Mouse (Mus musculus): Measurements from ENCODE around the gene Gatad2b.
"Not testable (repeated sequence)": the region's sequence is repeated elsewhere in the genome, so short reads cannot be mapped to it uniquely, and the experiment has no call there.

Gene Gatad2b

DNA sequence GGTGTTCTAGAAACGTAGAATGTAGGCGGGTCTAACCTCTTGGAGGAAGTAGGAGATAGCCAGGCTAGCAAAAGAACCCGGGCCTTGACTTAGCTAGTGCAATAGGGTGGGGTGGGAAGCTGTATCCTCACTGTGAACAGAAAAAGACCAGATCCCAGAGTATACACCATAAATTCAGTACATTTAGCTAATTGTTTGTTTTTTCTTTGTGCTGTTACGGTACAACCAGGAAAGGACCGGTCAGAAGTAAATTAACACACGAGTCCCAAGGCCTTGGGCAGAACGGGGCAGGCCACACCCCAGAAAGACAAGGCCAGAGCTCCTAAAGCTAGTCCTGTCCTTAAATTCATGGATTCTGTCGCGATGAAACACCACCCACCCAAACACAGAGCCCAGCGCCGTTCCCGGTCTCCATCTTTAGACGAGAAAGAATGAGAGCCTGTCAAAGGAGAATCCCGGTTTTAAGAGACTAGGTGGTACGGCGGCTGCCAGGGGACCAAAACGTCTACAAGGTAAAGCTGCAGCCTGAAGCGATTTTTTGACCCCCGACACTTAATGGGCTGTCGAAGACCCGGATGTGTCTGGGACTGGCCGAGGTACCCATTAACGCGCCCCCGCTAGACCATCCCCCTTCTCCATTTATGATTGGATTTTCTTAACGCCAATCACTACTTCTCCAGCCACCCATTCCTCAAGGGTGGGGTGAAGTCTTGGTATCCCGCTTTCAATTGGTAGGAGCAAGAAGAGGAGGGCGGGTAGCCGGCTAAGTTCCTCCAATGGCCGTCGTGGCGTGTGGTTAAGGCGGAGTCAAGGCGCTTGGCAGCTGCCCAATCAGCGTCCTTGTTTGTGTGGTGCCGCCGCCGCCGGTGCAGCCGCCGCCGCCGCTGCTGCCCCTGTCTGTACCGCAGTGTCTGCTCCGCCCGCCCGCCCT lies at the start of gene Gatad2b:
Gene Gatad2b (plus strand): TSS at position 834 of the 931 bp plus-strand sequence.
- peak; percentile 100 for DNase-seq (ENCODE audit: low read depth, low spot score)

DNA sequence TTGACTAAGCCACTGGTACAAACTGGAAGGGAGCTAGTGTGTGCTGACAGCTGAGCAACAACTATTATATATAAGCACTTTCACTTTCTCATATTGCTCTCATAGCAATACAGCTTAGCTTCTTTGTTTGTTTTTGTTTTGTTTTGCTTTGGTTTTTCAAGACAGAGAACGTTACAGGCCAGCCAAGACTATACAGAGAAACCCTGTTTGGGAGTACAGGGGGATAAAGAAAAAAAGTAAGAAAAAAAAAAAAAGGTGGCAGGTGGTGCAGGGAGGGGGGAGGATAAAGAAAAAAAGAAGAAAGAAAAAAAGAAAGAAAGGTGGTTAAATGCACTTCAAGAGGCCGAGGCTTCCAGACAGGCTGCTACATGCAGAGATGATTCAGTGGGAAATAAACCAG lies 47.6 kb upstream of the Gatad2b start:
- no peak for DNase-seq (ENCODE audit: low read depth, low spot score)

DNA sequence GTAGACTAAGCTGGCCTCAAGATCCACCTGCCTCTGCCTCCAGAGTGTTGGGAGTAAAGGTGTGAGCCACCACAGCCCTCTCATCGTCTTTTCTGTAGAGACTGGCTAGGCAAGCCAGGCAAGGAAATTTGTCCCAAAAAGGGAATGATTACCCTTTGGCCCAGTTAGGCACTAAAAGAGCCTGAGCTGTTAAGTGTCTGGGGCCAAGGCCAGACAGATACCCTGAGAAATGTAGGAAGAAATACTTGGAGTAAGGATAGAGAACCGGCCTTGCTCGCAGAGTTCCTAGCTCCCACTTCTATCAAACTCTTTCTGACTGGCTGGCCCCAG lies 45.4 kb upstream of the Gatad2b start:
- DNase-seq (ENCODE audit: low read depth, low spot score) = no peak

DNA sequence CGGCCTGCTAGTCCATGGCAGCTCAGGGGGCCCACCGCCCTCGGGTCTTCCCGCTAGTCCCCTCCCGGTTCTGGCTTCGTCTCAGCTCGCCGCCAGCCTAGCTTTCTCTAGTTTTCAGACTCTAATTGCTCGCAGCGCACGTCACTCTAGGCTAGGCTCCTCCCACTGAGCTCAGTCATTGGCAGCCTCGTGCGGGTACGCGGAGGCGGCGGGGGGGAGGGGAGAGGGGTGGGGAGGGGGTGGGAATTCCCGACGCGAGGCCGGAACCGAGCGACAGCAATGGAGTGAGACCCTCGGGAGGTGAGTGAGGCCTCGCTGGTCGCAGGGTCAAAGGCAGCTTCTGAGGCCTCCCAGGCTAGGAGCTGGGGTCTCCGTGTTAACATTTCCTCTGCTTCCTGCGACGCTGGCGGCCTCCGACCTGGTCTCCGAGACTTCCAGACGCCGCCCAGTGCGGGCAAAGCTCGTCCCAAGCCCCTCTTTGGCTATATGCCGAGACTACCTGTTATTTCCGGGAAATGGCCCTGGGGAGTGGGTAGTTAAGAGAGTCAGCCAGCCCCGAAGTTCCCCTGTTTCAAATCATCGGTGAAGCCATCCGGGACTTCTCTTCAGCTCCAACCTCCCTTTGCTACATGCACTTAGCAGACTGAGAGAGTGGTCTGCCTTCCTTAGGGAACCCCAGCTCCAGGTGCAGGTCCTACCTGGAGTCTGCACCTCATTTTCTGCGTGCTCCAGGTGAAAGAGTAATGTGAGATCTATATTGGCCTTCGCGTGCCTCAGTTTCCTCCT lies 44.8 kb upstream of the Gatad2b start, which contains the start of gene Slc39a1:
Gene Slc39a1 (plus strand): TSS at position 213 of the 786 bp plus-strand sequence.
- DNase-seq (ENCODE audit: low read depth, low spot score) = peak; percentile 98

DNA sequence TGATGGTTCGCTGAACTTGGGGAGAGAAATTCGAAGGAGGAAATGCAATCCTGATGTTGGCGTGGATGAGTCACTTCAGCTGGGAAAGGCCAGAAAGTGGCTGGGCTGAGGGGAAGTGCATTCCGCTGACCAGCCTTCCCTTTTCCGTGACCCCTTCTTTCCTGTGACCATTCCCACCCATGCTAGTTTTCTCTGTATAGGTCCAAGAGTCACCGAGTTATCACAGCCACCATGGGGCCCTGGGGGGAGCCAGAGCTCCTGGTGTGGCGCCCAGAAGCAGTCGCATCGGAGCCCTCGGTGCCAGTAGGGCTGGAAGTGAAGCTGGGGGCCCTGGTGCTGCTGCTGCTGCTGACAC lies 44.3 kb upstream of the Gatad2b start:
- peak; percentile 47 for DNase-seq (ENCODE audit: low read depth, low spot score)

DNA sequence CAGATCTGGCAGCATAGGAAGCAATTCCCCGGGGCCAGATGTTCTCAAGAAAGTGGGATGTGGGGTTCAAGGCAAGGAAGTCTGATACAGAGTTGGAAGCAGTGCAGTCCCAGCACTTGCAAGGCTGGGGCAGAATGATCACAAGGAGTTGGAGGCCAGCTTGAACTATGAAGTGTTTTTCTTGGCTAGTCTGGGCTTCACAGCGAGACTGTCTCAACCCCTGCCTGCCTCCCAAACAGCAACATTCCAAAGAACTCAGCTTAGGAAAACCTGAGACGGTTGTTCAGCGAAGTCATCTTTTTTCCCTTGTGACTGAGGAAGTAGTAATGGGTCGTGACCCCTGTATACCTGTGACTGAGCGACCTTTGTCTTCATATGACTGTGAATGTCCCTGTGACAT lies 42.2 kb upstream of the Gatad2b start:
- peak; percentile 12 for DNase-seq (ENCODE audit: low read depth, low spot score)

DNA sequence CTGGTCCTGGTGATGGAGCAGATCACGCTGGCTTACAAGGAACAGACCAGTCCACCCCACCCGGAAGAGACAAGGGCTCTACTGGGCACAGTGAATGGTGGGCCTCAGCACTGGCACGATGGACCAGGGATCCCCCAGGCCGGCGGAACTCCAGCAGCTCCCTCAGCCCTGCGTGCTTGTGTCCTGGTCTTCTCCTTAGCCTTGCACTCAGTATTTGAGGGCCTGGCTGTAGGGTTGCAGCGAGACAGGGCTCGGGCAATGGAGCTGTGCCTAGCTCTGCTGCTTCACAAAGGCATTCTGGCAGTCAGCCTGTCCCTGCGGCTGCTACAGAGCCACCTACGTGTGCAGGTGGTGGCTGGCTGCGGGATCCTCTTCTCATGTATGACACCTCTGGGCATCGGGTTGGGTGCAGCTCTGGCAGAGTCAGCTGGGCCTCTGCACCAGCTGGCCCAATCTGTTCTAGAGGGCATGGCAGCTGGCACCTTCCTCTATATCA lies 41.2 kb upstream of the Gatad2b start:
- DNase-seq (ENCODE audit: low read depth, low spot score) = peak; percentile 44

DNA sequence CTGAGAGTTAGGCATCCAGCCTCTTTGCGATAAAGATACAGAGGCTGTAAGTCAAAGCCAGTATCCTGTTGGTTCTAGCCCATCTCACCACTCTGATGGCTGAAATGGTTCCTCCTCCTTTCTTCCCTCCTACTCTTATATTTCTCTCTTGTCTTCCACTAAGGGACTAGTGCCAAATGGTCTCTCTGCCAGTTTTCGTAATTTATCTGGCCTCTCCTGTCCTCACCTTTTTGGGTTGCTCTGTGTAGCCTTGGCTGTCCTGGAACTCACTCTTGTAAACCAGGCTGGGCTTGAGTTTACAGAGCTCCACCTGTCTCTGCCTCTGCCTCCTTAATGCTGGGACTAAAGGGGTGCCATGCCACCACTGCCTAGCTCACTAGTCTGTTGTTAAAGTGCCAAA lies 40.3 kb upstream of the Gatad2b start:
- DNase-seq (ENCODE audit: low read depth, low spot score) = peak; percentile 18

DNA sequence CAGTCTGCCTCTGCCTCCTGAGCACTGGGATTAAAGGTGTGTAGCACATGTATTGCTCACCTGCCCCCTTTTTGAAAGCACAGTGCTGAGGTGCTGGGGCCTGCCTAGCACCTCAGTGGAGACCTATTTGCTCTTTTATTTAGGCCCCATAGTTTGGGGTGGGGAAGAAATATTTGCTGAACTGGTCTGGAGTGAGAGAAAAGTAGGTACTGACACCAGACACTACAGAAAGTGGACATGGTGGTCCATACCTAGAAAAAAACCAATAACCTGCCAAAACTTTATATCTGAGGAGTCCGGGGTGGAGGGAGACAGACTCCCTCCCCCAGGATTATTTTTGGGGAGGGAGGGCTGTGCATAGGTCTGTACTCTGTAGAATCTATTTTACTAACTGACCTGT lies 39.8 kb upstream of the Gatad2b start:
- not testable (repeated sequence) for DNase-seq (ENCODE audit: low read depth, low spot score)

DNA sequence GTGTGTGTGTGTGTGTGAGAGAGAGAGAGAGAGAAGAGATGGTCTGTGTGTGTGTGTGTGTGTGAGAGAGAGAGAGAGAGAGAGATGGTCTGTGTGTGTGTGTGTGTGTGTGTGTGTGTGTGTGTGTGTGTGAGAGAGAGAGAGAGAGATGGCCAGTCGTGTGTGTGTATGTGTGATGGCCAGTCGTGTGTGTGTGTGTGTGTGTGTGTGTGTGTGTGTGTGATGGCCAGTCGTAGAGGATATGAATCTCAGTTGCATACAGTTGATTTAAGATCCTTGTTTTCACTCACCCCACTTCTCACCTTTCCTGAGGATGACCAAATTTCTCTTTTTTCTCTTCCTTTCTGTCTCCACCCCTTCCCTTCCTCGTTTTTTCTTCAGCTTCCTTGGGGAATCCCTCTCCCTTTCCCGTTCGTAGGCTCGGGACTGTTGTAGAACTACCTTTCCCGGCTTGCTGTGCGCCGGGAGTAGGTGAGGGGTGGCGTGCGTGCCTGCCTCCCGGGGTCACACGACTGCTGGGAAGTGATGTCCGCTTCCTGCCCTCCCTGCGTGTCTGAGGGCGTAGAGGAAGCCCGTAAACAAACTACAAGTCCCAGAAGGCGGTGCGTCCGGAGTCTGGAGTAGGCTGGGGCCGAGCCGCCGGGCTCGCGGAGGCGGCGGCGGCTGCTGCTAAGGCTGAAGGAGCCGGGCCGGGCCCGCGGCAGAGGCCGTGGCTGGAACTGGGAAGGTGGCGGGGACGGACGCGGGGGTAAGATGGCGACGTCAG lies 39.1 kb upstream of the Gatad2b start, which contains the start of gene Crtc2:
Gene Crtc2 (plus strand): TSS at position 511 of the 766 bp plus-strand sequence.
- peak; percentile 100 for DNase-seq (ENCODE audit: low read depth, low spot score)

DNA sequence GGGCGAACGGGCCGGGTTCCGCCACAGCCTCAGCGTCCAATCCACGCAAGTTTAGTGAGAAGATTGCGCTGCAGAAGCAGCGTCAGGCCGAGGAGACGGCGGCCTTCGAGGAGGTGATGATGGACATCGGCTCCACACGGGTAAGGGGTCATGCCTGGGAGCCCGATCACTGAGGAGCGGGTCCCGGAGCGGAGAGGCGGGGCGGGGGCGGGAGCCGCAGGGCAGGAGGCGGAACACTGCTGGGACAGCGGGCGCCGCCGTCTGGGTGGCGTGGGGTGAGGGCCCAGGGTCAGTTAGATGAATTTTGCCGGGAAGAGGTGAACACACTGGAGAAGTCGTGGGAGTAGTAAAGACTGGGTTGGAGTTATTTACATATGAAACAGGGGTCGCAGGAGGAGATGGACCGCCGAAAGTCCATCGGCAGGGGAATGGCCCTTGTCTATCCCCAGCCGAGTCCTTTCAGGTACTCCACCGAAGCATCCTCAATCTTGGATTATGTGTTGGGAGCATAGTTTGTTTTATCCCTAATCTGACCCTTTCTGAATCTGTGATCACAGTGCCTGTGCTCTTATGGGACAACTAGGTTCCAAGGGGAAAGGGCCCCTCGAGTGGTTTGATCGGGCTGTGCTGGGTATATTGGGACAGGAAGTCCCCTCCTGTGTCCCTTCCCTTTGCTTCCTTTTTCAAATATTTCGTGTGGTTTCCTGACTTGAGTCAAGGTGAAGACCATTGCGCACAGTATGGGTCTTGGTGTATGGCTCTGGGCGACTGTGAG lies 38.4 kb upstream of the Gatad2b start:
- no peak for DNase-seq (ENCODE audit: low read depth, low spot score)

DNA sequence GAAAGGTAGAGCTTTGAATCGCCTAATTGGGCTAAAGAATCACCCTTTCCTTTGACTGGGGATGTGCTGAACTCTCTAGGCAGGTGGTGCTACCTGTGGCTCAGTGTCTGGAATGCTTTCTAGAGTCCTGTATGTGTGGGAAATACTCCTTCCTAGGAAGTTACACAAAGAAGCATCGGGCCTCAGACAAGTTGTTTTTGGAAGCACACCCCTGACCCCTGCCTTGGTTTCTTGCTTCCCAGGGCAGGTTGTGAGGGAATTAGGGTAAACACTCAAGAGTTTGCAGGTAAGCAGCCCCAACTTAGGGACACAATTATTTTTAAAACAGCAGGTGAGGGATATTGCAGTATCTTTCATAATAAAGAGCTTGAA lies 37.8 kb upstream of the Gatad2b start:
- no peak for DNase-seq (ENCODE audit: low read depth, low spot score)

DNA sequence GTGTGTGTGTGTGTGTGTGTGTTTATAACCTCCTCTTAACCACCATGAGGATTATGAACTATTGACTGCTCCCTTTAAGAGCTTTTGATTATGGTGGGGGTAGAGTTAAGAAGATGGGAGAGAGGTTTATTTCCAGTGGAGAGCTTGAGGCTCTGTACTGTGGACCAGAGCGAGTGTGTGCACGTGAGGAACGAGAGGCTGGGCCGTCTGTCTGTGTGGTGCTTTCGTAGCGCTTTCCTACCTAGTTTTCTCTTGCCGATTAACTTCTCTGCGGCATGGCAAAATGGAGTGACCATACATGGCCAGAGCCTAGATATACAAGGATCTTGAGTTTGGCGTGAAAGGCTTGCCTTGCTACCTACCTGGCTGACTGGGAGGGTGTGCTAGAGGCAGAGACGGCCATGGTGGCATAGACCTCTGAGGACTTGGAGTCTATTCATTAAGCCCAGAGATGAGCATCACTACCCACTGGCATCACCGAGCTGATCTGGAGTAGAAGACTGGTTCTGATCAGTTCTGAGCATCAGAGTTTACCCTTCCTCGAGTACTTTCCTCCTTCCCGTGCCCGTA lies 37.1 kb upstream of the Gatad2b start:
- no peak for DNase-seq (ENCODE audit: low read depth, low spot score)

DNA sequence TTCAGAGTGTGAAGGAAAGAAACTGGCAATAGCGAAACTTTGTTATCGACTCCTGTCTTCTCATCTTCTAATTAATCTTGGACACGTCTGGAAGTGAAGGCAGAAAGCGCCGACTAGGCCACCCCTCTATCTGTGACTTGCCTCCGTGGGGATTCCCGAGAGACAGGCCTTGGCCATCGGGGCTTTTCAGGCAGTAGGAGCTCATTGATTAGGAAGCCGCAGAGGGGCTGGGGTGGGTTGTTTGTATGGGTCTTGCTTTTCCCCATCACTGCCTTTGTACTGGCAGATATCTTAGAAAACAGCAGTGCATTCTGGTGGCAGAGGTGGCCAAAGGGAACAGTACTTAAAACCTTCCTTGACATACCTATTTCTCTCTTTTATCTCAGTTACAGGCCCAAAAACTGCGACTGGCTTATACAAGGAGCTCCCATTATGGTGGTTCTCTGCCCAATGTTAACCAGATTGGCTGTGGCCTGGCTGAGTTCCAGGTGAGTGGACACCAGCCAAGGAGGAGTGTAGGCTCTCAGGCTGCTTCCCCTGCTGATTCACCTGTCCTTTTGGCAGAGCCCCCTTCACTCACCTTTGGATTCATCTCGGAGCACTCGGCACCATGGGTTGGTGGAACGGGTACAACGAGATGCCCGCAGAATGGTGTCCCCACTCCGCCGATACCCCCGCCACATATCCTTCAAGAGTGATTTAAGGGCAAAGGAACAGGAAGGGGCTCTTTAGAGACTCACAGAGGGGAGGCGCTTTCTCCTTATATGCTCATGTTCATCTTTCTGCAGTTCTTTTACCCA lies 36.0 kb upstream of the Gatad2b start:
- peak; percentile 94 for DNase-seq (ENCODE audit: low read depth, low spot score)

DNA sequence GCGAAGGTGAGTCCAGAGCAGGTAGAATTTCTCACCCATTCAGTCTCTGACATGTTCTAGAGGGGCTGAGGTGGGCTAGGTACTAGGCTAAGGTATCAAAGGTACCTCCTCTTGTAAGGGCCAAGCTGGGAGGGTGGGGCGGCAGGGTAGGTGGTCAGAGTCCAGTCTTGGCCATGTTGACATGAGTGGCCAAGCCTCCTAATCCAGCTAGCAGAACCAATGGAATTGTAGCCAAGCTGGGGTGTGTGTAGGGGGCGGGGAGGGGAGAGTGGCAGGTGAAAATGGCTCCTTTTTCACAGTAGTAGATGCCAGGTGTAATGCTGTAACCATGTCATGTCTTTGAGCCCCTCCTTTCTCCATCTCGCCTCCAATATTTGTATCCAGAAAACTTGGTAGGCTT lies 34.5 kb upstream of the Gatad2b start:
- no peak for DNase-seq (ENCODE audit: low read depth, low spot score)

DNA sequence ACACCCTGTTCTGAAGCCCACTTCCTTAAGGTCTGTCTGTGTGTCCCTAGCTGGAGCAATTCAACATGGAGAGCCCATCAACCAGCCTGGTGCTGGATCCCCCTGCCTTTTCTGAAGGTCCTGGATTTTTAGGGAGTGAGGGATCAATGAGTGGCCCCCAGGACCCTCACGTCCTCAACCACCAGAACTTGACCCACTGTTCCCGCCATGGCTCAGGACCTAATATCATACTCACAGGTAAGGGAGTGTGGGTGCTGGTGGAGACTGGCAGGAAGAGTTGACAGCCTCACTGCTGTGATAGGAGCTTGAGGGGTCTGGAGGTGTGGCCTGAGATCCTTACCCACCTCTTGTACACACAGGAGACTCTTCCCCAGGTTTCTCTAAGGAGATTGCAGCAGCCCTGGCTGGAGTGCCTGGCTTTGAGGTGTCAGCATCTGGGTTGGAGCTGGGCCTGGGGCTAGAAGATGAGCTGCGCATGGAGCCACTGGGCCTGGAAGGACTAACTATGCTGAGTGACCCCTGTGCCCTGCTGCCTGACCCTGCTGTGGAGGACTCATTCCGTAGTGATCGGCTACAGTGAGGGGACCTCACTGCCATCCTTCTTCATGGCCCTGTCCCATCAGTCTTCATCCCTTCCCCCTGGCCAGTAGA lies 29.7 kb upstream of the Gatad2b start:
- no peak for DNase-seq (ENCODE audit: low read depth, low spot score)

DNA sequence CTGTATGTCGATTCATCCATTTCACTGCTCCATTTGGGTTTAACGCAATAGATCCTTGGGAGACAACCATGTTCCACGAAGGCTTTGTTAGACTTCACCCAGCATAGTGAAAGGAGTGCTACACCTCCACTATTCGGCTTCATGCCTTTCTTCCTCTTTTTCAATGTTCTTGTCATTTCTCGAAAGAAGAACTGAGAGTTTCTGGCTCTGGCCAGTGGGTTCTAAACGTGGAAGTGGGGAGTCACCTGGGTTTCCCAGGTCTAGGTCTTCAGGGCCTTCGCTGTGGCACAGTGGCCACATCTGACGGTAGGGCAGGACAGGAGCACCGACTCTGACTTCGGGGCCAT lies 28.3 kb upstream of the Gatad2b start:
- no peak for DNase-seq (ENCODE audit: low read depth, low spot score)

DNA sequence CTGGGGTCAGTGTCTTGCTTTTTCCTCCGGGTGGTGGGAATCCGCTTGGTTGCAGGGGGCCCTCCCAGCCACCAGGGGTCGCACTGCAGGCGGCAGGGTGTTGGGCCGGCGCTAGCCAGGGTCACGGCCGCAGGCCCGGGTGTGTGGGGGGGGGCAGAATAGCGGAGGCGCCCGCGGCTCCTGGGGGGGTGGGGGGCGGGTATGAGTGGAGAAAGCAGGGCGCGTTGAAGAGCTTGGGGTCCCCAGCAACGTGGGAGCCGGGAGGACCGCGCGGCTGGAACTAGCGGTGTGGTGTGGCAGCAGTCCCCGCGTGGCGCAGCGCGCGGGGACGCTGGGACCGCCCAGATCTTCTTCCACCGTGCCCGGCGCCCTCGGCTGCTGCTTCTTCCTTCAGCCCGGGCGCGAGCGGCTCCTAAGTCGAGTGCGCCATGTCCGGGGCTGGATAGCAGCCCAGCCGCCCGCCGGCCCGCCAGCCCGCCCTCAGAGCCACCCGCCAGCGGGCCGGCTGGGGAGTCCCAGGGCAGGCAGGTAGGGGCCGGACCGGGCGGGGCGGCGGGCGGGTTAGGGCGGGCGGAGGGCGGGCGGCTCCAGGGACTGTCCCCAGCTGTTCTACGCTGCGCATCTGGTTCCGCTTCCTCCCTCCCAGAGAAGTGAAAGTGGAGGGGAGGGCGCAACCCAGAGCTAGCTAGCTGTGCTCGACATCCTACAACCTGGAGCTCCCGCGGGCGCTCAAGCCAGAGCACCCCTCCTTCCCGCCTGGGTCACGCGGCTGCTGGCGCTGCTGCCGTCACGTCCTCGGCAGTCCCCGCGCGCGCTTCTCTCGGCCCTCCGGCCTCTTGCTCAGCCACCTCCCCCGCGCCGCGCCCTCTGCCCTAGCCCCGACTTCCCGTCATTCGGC lies 27.7 kb upstream of the Gatad2b start, which contains the start of gene Dennd4b:
Gene Dennd4b (plus strand): TSS at position 152 of the 898 bp plus-strand sequence.
- peak; percentile 95 for DNase-seq (ENCODE audit: low read depth, low spot score)
